Mouse (Mus musculus) kidney, embryonic 14.5 days (tissue): ENCODE data around the gene Zfp459. TPM values are rescaled to one million over a fixed set of nuclear protein-coding genes. Genes with fewer than 3 reads are reported as not detected.
A peak's percentile ranks its signal among the peaks of the same experiment; 100 is the strongest.
"Not testable (repeated sequence)": the region's sequence is repeated elsewhere in the genome, so short reads cannot be mapped to it uniquely, and the experiment has no call there.

ENCODE experiments used
- ATAC-seq: fragments of 200-750 bp; cut with Nextera tagmentation; 2 replicates; pipeline ENCODE4 v1.8.0; 2017; ENCODE audit warnings: moderate number of reproducible peaks, mild to moderate bottlenecking, moderate TSS enrichment, moderate library complexity; ENCODE audit not compliant: low FRiP score, low TSS enrichment
- H3K27ac ChIP-seq: fragments of 300-500 bp; sonication (generic); 2 replicates; pipeline ENCODE4 v1.5.1; 2014; ENCODE audit warnings: low read depth, mild to moderate bottlenecking, low read length, moderate library complexity, mixed read lengths
- H3K27me3 ChIP-seq: fragments of 300-500 bp; sonication (generic); 2 replicates; pipeline ENCODE4 v1.6.1; 2014; ENCODE audit warnings: mild to moderate bottlenecking, low read length; ENCODE audit not compliant: control insufficient read depth, insufficient read depth
- H3K36me3 ChIP-seq: fragments of 300-500 bp; sonication (generic); 2 replicates; pipeline ENCODE4 v1.6.1; 2014; ENCODE audit warnings: low read length, mixed read lengths; ENCODE audit not compliant: control insufficient read depth, insufficient read depth
- H3K4me1 ChIP-seq: fragments of 300-500 bp; sonication (generic); 2 replicates; pipeline ENCODE4 v1.6.1; 2014; ENCODE audit warnings: low read length, mixed read lengths; ENCODE audit not compliant: control insufficient read depth, insufficient read depth
- H3K4me2 ChIP-seq: fragments of 300-500 bp; sonication (generic); replicated peaks from 2 replicates; pipeline ENCODE4 v1.6.1; 2014; ENCODE audit warnings: low read depth, mild to moderate bottlenecking, low read length
- H3K4me3 ChIP-seq: fragments of 300-500 bp; sonication (generic); 2 replicates; pipeline ENCODE4 v1.5.1; 2014; ENCODE audit warnings: mild to moderate bottlenecking, low read length
- H3K9ac ChIP-seq: fragments of 300-500 bp; sonication (generic); 2 replicates; pipeline ENCODE4 v1.6.1; 2014; ENCODE audit warnings: low read depth, mild to moderate bottlenecking, low read length, moderate library complexity
- H3K9me3 ChIP-seq: fragments of 300-500 bp; sonication (generic); 2 replicates; pipeline ENCODE4 v1.6.1; 2016; ENCODE audit warnings: low read length; ENCODE audit not compliant: control insufficient read depth
- WGBS: fragments of 180-500 bp; shearing (Covaris S2); extraction: QIAGEN DNeasy Blood & Tissue Kit; methylation state at CpG from one replicate; pipeline ENCODE4 v1.1.7; 2014; 5-methylcytosine and 5-hydroxymethylcytosine counted together
- polyA plus RNA-seq: library from polyadenylated mRNA; unstranded; fragments of >200 nt; fragmentation: Nextera tagmentation; extraction: Ambion mirVana; gene quantifications from 2 replicates; pipeline ENCODE4 v1.2.1, GENCODE M21; 2014

The Zfp459 gene
- polyA plus RNA-seq = 0.31 and 2.3 TPM in 2 replicates

DNA sequence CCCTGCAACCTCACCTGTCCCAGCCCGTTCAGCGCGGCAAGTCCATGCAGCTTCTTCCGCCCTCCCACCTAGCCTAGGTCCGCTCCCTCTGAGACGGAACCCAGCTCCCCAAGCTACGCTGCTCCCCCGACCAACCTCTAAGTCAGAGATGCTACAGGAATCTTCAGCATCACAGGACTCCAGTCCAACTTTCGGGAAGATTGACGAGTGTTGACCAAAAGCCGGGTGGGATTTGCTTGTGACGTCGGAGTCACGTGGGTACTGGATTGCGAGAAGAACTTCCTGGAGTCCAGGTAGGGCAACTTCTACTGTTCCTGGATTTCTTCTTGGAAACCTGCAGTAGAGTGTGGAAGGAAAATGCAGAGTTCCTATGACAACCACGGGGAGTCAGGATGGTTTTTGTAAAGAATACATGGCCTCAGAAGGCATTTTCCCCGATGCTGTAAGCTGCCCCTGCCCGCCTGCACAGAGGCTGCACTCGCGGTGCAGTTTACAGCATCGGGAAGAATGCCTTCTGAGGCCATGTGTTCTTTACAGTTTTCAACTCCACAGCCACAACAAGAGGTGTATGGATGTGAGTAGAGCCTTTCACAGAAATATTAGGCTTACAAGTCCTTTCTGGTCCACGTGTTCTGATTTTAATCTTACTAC lies at the start of gene Zfp459:
TSS of gene Zfp459 (minus strand) at position 212 of the 651 bp plus-strand sequence.
- H3K9me3 ChIP-seq = no peaks in the 10 kb centered on the region
- 2% methylated on average over 22 of the region's 22 CpGs for WGBS
- H3K4me2 ChIP-seq = peak within 1 kb of the TSS; percentile 59
- ATAC-seq = peak; percentile 91
- H3K9ac ChIP-seq = peak within 1 kb of the TSS; percentile 37
- no peaks in the 10 kb centered on the region for H3K36me3 ChIP-seq
- peak within 1 kb of the TSS; percentile 49 for H3K4me3 ChIP-seq
- H3K27ac ChIP-seq = no peak within 1 kb of the TSS
- H3K4me1 ChIP-seq = no peaks in the 10 kb centered on the region
- no peaks in the 10 kb centered on the region for H3K27me3 ChIP-seq

DNA sequence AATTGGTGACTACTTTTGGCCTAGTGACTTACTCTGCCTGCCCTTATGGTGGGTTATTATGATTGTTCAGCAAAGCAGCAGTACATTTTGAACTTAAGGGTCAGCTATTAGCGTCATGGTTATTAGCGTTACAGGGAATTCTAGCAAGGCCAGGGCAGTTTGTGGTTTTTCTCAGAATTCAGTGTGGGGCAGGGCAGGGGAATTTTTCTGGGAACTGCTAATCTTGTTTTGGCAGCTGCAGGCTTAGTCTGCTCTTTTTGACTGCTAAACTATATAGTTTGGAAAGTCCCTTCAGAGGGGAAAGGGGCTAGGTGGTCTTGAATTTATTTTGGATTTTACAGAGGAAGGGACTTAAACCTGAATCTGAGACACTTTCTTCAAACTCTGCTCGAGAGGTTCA lies 48.1 kb upstream of the Zfp459 start:
- Histone ChIP-seq H3K27me3 (no peaks in the 10 kb centered on the region), H3K27ac (no peak overlapping the region), H3K9ac (no peak overlapping the region), H3K4me3 (no peak overlapping the region), H3K36me3 (peaks cover 7% of the 10 kb centered on the region; the same call in 1 of the 2 replicates), H3K4me1 (no peaks in the 10 kb centered on the region), H3K4me2 (no peak overlapping the region), H3K9me3 (no peaks in the 10 kb centered on the region)
- no peak for ATAC-seq
- WGBS = 95% methylated on average over 3 of the region's 3 CpGs

DNA sequence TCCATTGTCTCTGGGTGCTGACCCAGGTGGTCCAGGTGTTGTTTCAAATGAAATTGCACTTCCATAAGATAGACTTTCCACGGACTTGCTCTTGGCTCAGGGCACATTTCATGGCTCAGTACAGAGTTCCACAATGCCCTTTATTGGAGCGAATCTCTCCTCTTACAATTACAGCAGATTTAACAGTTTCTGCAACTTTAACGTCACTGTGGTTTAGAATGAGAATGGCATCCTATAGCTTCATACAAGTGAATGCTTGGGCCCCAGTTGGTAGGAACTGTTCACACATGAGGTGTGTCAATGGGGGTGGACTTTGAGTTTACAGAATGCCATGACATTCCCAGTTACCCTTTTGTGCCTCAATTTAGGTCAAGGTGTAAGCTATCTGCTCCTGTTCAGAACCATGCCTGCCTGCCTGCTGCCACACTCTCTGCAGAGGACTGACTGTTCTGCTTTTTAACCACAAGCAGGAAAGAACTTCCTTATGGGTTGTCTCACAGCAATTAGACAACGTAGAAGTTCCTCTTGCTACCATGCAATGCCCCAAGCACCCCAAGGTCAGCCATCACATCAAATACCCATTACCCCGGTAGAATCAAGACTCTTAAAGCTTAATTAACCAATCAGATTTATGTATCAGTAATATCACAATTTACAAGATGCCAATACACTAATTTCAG lies 42.4 kb upstream of the Zfp459 start:
- H3K9ac ChIP-seq, H3K4me1 ChIP-seq, H3K9me3 ChIP-seq, H3K36me3 ChIP-seq, H3K4me2 ChIP-seq, H3K27ac ChIP-seq, H3K4me3 ChIP-seq, ATAC-seq, H3K27me3 ChIP-seq: not testable (repeated sequence)
- WGBS = 95% methylated on average over 3 of the region's 5 CpGs

DNA sequence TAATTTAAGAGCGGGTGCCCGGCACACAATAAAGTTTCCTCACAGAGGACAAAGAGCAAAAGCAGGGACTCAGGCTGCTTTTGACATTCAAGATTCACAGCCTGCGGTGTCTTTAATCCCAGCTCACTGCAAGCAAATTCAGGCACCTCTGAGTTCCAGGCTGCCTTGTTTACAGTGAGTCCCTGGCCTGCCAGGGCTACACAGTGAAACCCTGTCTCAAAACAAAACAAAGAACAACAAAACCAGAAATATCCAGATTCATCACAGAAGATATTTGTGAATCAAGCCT lies 30.7 kb upstream of the Zfp459 start:
- 0 out of 2 replicates have a peak, but pooled peaks have one; percentile 16 for ATAC-seq
- H3K9ac ChIP-seq = peak overlapping the region; percentile 9; the same call in 1 of the 2 replicates
- H3K27ac ChIP-seq = no peak overlapping the region
- H3K4me1 ChIP-seq = no peaks in the 10 kb centered on the region
- peak overlapping the region; percentile 59 for H3K4me3 ChIP-seq
- peak overlapping the region; percentile 66 for H3K4me2 ChIP-seq
- no peaks in the 10 kb centered on the region; the same call in 1 of the 2 replicates for H3K36me3 ChIP-seq
- no peaks in the 10 kb centered on the region for H3K27me3 ChIP-seq
- no peaks in the 10 kb centered on the region for H3K9me3 ChIP-seq
- 9% methylated on average over 3 of the region's 3 CpGs for WGBS

DNA sequence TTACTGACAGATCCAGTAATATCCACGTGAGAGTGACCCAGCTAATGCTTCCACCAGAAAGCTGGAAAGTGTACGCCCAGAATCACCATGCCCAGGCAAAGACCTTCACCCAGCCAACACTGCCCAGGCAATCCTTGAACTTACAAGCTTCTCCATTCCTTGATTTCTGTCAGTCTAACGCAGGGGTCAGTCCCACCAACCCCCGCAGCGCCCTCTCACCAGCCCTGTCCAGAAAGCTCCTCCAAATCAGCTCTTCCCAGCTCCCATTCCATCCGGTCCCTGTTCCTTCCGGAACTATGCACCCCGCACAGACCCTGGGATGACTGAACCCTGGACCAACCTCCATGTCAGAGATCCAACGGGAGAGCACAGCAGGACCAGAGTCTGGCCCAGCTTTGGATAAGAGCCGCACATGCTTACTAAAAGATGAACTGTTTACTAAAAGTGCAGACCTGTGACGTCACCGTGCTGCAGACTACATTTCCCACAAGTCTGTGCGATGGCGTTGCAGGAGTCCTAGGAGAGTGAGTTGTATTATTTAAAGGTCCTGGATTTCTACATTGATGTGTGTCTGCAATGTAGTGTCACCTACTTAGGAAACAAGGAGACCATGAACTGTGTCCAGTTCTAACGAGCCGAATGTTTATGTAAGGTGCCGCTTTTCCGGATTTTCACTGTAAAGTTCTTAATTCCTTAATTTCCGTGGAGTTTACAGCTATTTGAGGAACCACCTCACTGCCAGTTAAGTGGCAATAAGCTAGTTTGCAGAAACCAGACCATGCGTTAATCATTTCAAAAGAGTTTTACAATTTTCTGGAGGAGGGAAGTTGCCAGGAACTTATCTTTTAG lies 30.2 kb upstream of the Zfp459 start, which contains the start of gene Zfp874a:
TSS of gene Zfp874a (minus strand) at position 453 of the 849 bp plus-strand sequence.
- WGBS = under 1% methylated on average over 20 of the region's 20 CpGs

DNA sequence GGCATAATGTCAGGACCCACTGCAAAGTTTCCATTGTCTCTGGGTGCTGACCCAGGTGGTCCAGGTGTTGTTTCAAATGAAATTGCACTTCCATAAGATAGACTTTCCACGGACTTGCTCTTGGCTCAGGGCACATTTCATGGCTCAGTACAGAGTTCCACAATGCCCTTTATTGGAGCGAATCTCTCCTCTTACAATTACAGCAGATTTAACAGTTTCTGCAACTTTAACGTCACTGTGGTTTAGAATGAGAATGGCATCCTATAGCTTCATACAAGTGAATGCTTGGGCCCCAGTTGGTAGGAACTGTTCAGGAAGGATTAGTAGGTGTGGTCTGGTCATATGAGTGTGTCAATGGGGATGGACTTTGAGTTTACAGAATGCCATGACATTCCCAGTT lies 15.9 kb upstream of the Zfp459 start:
- H3K4me3 ChIP-seq, H3K27me3 ChIP-seq, H3K36me3 ChIP-seq, H3K9me3 ChIP-seq, H3K4me1 ChIP-seq, ATAC-seq, H3K27ac ChIP-seq, H3K4me2 ChIP-seq, H3K9ac ChIP-seq: not testable (repeated sequence)
- WGBS = 100% methylated on average over 1 of the region's 3 CpGs

More for the DNA sequence above, 30.2 kb upstream of the Zfp459 start, which contains the start of gene Zfp874a:
- Histone ChIP-seq H3K9me3 (no peaks in the 10 kb centered on the region), H3K4me1 (no peaks in the 10 kb centered on the region), H3K4me2 (peak within 1 kb of the TSS; percentile 66), H3K27ac (no peak within 1 kb of the TSS), H3K9ac (peak within 1 kb of the TSS; percentile 60), H3K36me3 (peaks cover 2% of the 10 kb centered on the region), H3K4me3 (peak within 1 kb of the TSS; percentile 59), H3K27me3 (no peaks in the 10 kb centered on the region)
- ATAC-seq = peak; percentile 98

DNA sequence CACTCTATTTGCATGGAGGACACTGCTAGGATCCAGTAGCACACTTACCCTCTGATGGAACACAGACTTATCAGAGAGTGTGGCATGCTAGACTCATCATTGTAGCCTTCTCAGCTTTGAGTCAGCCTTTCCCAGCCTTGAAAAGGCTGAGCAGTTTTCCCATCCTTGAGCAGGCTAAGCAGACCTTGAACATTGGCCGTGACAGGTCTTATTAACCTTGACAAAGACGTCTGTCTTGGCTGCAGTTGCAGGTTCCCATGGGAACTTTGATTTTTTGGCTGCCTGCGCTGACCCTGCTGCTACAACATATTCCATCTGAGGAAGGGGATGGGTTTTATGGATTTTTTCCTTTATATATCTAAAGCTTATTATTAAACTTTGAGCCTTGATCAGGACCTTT lies 6.9 kb upstream of the Zfp459 start:
- Histone ChIP-seq H3K4me3 (no peak overlapping the region), H3K27ac (no peak overlapping the region), H3K36me3 (no peaks in the 10 kb centered on the region), H3K4me2 (no peak overlapping the region), H3K27me3 (no peaks in the 10 kb centered on the region), H3K9me3 (no peaks in the 10 kb centered on the region), H3K4me1 (no peaks in the 10 kb centered on the region), H3K9ac (no peak overlapping the region)
- 76% methylated on average over 3 of the region's 3 CpGs for WGBS
- no peak for ATAC-seq

DNA sequence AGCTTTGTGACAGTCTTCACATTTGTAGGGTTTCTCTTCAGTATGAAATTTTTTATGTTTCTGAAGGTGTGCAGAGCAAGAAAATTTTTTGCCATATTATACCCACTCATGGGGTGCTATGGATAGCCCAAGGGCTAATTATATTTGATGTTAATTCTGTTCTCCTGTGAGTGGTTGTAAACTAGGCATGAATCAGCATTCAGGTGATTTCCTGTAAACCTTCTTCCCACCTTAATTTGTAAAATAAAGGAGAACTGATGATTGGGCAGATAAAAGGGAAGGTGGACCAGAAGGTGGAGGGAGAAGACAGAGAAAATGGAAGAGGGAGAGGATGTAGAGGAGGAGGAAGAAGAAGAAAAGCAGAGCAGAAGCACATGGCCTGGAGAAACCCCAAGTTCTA lies 4.5 kb upstream of the Zfp459 start:
- H3K9me3 ChIP-seq, H3K4me1 ChIP-seq, H3K4me3 ChIP-seq, H3K27ac ChIP-seq, H3K27me3 ChIP-seq, H3K36me3 ChIP-seq, H3K4me2 ChIP-seq, ATAC-seq, H3K9ac ChIP-seq: not testable (repeated sequence)

DNA sequence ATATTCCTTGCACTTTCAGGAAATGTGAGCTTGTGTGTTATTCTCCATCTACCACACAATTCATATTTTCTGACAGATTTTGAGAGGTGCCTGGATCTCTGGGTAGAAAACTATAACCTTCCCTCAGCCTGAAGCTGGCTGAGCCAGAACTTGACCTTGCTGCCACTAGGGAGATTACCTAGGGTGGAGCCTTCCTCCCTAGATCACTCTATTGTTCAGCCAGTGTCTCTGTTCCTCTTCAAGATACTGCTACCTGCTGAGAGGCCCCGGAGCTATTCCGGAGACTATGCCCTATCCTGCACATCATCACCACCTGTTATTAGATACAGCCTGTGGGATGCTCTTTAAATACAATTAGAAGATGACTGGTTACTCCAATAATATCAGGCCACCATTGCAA lies 1.3 kb upstream of the Zfp459 start:
- H3K4me1 ChIP-seq, H3K4me3 ChIP-seq, H3K9ac ChIP-seq, ATAC-seq, H3K27me3 ChIP-seq, H3K9me3 ChIP-seq, H3K36me3 ChIP-seq, H3K4me2 ChIP-seq, H3K27ac ChIP-seq: not testable (repeated sequence)
- 86% methylated on average over 2 of the region's 2 CpGs for WGBS
